Mouse (Mus musculus) neural tube, embryonic 15.5 days (tissue): ENCODE measurements around the gene Vmn1r49. TPM values are rescaled to one million over a fixed set of nuclear protein-coding genes. Genes with fewer than 3 reads are reported as not detected.
"Not testable (repeated sequence)": the region's sequence is repeated elsewhere in the genome, so short reads cannot be mapped to it uniquely, and the experiment has no call there.

Source experiments
- ATAC-seq: fragments of 200-750 bp; cut with Nextera tagmentation; 2 replicates; pipeline ENCODE4 v1.8.0; 2017; ENCODE audit warnings: mild to moderate bottlenecking, moderate TSS enrichment, moderate library complexity; ENCODE audit not compliant: low FRiP score
- H3K27ac ChIP-seq: fragments of 300-500 bp; sonication (generic); replicated peaks from 2 replicates; pipeline ENCODE4 v1.5.1; 2015; ENCODE audit warnings: mild to moderate bottlenecking, inconsistent platforms
- H3K27me3 ChIP-seq: fragments of 300-500 bp; sonication (generic); replicated peaks from 2 replicates; pipeline ENCODE4 v1.6.1; 2015; ENCODE audit warnings: inconsistent platforms
- H3K36me3 ChIP-seq: fragments of 300-500 bp; sonication (generic); 2 replicates; pipeline ENCODE4 v1.6.1; 2015; ENCODE audit warnings: inconsistent platforms
- H3K4me1 ChIP-seq: fragments of 300-500 bp; sonication (generic); 2 replicates; pipeline ENCODE4 v1.6.1; 2015; ENCODE audit warnings: inconsistent platforms
- H3K4me2 ChIP-seq: fragments of 300-500 bp; sonication (generic); 2 replicates; pipeline ENCODE4 v1.6.1; 2015; ENCODE audit warnings: inconsistent platforms, mild to moderate bottlenecking, moderate library complexity
- H3K4me3 ChIP-seq: fragments of 300-500 bp; sonication (generic); replicated peaks from 2 replicates; pipeline ENCODE4 v1.5.1; 2015; ENCODE audit warnings: mild to moderate bottlenecking, inconsistent platforms
- H3K9ac ChIP-seq: fragments of 300-500 bp; sonication (generic); replicated peaks from 2 replicates; pipeline ENCODE4 v1.6.1; 2015; ENCODE audit warnings: mild to moderate bottlenecking, inconsistent platforms
- H3K9me3 ChIP-seq: fragments of 300-500 bp; sonication (generic); replicated peaks from 2 replicates; pipeline ENCODE4 v1.6.1; 2016; ENCODE audit warnings: inconsistent platforms
- WGBS: fragments of 180-500 bp; shearing (Covaris S2); methylation state at CpG from one replicate; pipeline ENCODE4 v1.1.7; 2015; ENCODE audit warnings: mixed read lengths; 5-methylcytosine and 5-hydroxymethylcytosine counted together
- polyA plus RNA-seq: library from polyadenylated mRNA; unstranded; fragments of >200 nt; fragmentation: Nextera tagmentation; extraction: Ambion mirVana; gene quantifications from 2 replicates; pipeline ENCODE4 v1.2.1, GENCODE M21; 2015

Gene Vmn1r49
- not detected in 2 replicates for polyA plus RNA-seq

GRCm38 (mm10) chr6:90078406-90078805 is at the start of gene Vmn1r49:
Vmn1r49 (minus strand) TSS chr6:90078506.
- 0 out of 2 replicates have a peak, but pooled peaks cover 4% of the 10 kb centered on the region for H3K9me3 ChIP-seq
- H3K4me3 ChIP-seq = no peak within 1 kb of the TSS
- H3K4me2 ChIP-seq = no peak within 1 kb of the TSS
- no peak within 1 kb of the TSS for H3K27ac ChIP-seq
- no peak within 1 kb of the TSS for H3K9ac ChIP-seq
- H3K4me1 ChIP-seq = no peaks in the 10 kb centered on the region
- no peaks in the 10 kb centered on the region for H3K36me3 ChIP-seq
- WGBS = 81% methylated on average over 4 of the region's 4 CpGs
- H3K27me3 ChIP-seq = no peaks in the 10 kb centered on the region
- ATAC-seq = no peak

DNA sequence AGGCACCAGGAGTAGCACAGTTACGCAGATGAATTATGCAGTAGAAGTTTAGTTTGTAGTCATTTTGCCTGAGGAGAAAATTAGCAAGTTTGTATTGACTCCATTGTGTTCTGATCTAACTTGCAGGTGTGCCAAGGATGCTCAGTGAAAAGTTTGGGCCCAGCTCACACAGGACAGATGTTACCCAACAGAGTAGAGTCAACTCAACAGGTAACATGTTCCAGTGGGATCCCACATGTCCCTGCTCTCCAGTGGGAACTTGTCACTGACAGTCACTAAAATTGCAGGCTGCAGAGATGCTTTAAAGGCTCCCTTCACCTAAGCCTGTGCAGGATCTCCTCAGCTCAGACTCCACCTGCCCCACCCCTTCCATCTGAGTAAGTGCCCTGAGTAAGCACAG is 44.0 kb upstream of the Vmn1r49 start, which contains the start of gene Vmn1r51:
Gene Vmn1r51, plus strand, starts transcription at position 301 of the 400 bp plus-strand sequence.
- not testable (repeated sequence) for H3K4me2 ChIP-seq, H3K27ac ChIP-seq, H3K36me3 ChIP-seq, H3K27me3 ChIP-seq, H3K4me3 ChIP-seq, ATAC-seq, H3K9ac ChIP-seq, H3K4me1 ChIP-seq, H3K9me3 ChIP-seq
- WGBS = 98% methylated on average over 1 of the region's 1 CpGs

- no peaks in the 10 kb centered on the region for H3K9me3 ChIP-seq
- H3K27me3 ChIP-seq = no peaks in the 10 kb centered on the region
- WGBS = 60% methylated on average over 2 of the region's 2 CpGs
- H3K9ac ChIP-seq = no peak within 1 kb of the TSS
- no peak within 1 kb of the TSS for H3K4me3 ChIP-seq
- H3K27ac ChIP-seq = no peak within 1 kb of the TSS
- no peak for ATAC-seq
- no peaks in the 10 kb centered on the region for H3K36me3 ChIP-seq
- no peak within 1 kb of the TSS for H3K4me2 ChIP-seq
- H3K4me1 ChIP-seq = no peaks in the 10 kb centered on the region
Measured at GRCm38 (mm10) chr6:90101130-90101529, 22.8 kb upstream of the Vmn1r49 start, which contains the start of gene Vmn1r50. Vmn1r50 (plus strand) TSS chr6:90101430.

GRCm38 (mm10) chr6:90100566-90100965 is 22.3 kb upstream of the Vmn1r49 start:
- no peak overlapping the region for H3K9ac ChIP-seq
- H3K36me3 ChIP-seq = no peaks in the 10 kb centered on the region
- H3K4me2 ChIP-seq = no peak overlapping the region
- no peak for ATAC-seq
- H3K27ac ChIP-seq = no peak overlapping the region
- H3K4me1 ChIP-seq = no peaks in the 10 kb centered on the region
- WGBS = 93% methylated on average over 2 of the region's 2 CpGs
- no peaks in the 10 kb centered on the region for H3K27me3 ChIP-seq
- H3K9me3 ChIP-seq = no peaks in the 10 kb centered on the region
- H3K4me3 ChIP-seq = no peak overlapping the region

DNA sequence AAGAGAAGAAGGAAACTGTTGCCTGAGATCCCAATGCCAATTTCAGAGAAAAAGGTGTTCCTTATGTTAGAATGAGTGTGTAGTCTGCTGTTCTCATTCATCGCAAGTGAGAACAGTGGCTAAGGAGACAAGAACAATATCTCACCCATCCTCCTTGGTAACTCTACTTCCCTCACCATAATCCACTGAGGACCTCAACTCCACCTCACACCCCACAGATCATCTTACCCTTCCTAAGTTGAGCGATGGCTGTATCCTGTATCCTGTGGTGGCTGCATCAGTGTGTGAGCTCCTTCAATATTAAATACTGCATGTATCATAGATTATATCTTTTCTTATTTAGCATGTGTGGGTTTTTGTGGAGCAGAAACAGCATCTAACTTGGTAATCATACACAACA is 41.6 kb downstream of the Vmn1r49 start, which contains the start of gene Vmn1r48:
Gene Vmn1r48, minus strand, starts transcription at position 101 of the 400 bp plus-strand sequence.
- not testable (repeated sequence) for ATAC-seq, H3K27ac ChIP-seq, H3K9me3 ChIP-seq, H3K4me3 ChIP-seq, H3K27me3 ChIP-seq, H3K36me3 ChIP-seq, H3K4me2 ChIP-seq, H3K4me1 ChIP-seq, H3K9ac ChIP-seq
- WGBS = no CpG with 5 or more reads among the region's 2 CpGs

Other genes with a start within 250 kb of the Vmn1r49 start
- not detected in 2 replicates for gene Vmn1r42, start 202.1 kb downstream of the Vmn1r49 start, polyA plus RNA-seq
- gene Vmn1r43, start 202.1 kb downstream of the Vmn1r49 start, polyA plus RNA-seq = not detected in 2 replicates
- gene Vmn1r44, start 194.8 kb downstream of the Vmn1r49 start, polyA plus RNA-seq = not detected in 2 replicates
- gene Vmn1r45, start 137.9 kb downstream of the Vmn1r49 start, polyA plus RNA-seq = not detected in 2 replicates
- not detected in 2 replicates for gene Vmn1r46, start 109.2 kb downstream of the Vmn1r49 start, polyA plus RNA-seq
- gene Vmn1r47, start 62.4 kb downstream of the Vmn1r49 start, polyA plus RNA-seq = not detected in 2 replicates
- gene Vmn1r48, start 41.7 kb downstream of the Vmn1r49 start, polyA plus RNA-seq = not detected in 2 replicates
- not detected in 2 replicates for gene Vmn1r50, start 22.9 kb upstream of the Vmn1r49 start, polyA plus RNA-seq
- 0.06 and 0.12 TPM in 2 replicates for gene Vmn1r51, start 44.1 kb upstream of the Vmn1r49 start, polyA plus RNA-seq
- gene Vmn1r52, start 96.3 kb upstream of the Vmn1r49 start, polyA plus RNA-seq = 0.10 TPM in 1 of 2 replicates, not detected in the other
- not detected in 2 replicates for gene V1ra8, start 124.3 kb upstream of the Vmn1r49 start, polyA plus RNA-seq
- not detected in 2 replicates for gene Vmn1r53, start 145.9 kb upstream of the Vmn1r49 start, polyA plus RNA-seq
- gene Vmn1r54, start 167.8 kb upstream of the Vmn1r49 start, polyA plus RNA-seq = not detected in 2 replicates
- not detected in 2 replicates for gene BC048671, start 222.7 kb upstream of the Vmn1r49 start, polyA plus RNA-seq
- gene Chst13, start 246.7 kb upstream of the Vmn1r49 start, polyA plus RNA-seq = 0.36 TPM in 2 replicates